Mouse (Mus musculus): ENCODE results near the gene Tmem59.

The Tmem59 gene

GRCm38 (mm10) chr4:107238253-107238652 lies 60.1 kb downstream of the Tmem59 start:
- DNase-seq (ENCODE audit: low spot score in 2 of 2): no peak

- no peak for DNase-seq (ENCODE audit: low spot score in 2 of 2)
Observed at GRCm38 (mm10) chr4:107240196-107240595, 62.0 kb downstream of the Tmem59 start.

- DNase-seq (ENCODE audit: low spot score in 2 of 2): no peak
Observed at GRCm38 (mm10) chr4:107243365-107244333, 65.5 kb downstream of the Tmem59 start.

- DNase-seq (ENCODE audit: low spot score in 2 of 2): no peak
Observed at GRCm38 (mm10) chr4:107245368-107245767, 67.2 kb downstream of the Tmem59 start.

- no peak for DNase-seq (ENCODE audit: low spot score in 2 of 2)
Observed at GRCm38 (mm10) chr4:107246040-107246439, 67.8 kb downstream of the Tmem59 start.

- DNase-seq (ENCODE audit: low spot score in 2 of 2): peak in 1 of 2 experiments; percentile 4
Observed at GRCm38 (mm10) chr4:107247110-107247509, 68.9 kb downstream of the Tmem59 start.

GRCm38 (mm10) chr4:107248061-107248460 lies 69.9 kb downstream of the Tmem59 start:
- DNase-seq (ENCODE audit: low spot score in 2 of 2): no peak

- DNase-seq (ENCODE audit: low spot score in 2 of 2): no peak
Observed at GRCm38 (mm10) chr4:107249471-107249870, 71.3 kb downstream of the Tmem59 start.

- DNase-seq (ENCODE audit: low spot score in 2 of 2): peak in 1 of 2 experiments; percentile 11
Observed at GRCm38 (mm10) chr4:107250494-107250893, 72.3 kb downstream of the Tmem59 start.
